Mouse (Mus musculus) stomach, embryonic 16.5 days (tissue): ENCODE measurements around the gene Olfr273. TPM values are rescaled to one million over a fixed set of nuclear protein-coding genes. Genes with fewer than 3 reads are reported as not detected.

Source experiments
- polyA plus RNA-seq: library from polyadenylated mRNA; unstranded; fragments of >200 nt; fragmentation: Nextera tagmentation; extraction: Ambion mirVana; gene quantifications from 2 replicates; pipeline ENCODE4 v1.2.1, GENCODE M21; 2015

Gene Olfr273
- polyA plus RNA-seq, 1 experiment from 2014 or later: not detected

Other genes starting within 250 kb of the Olfr273 start
- not detected in 2 replicates for gene Olfr275, start 44.6 kb downstream of the Olfr273 start, polyA plus RNA-seq
- not detected in 2 replicates for gene Olfr272, start 59.9 kb upstream of the Olfr273 start, polyA plus RNA-seq
- gene Olfr270, start 105.3 kb upstream of the Olfr273 start, polyA plus RNA-seq: not detected in 2 replicates
- gene Nipsnap3a, start 130.0 kb upstream of the Olfr273 start, polyA plus RNA-seq: not detected in 2 replicates
- 86.9 and 93.0 TPM in 2 replicates for gene Nipsnap3b, start 152.6 kb upstream of the Olfr273 start, polyA plus RNA-seq